Comparison of ENCODE assay signal across 8 mouse cellular contexts in genomic region chr13:49271831-49272765, GRCm38 (mm10). TPM values are rescaled to one million over a fixed set of nuclear protein-coding genes. Genes with fewer than 3 reads are reported as not detected.
DNase-seq lines count a peak whose midpoint lies in the region; ATAC-seq and TF ChIP-seq lines count a peak whose summit lies in the region.

No protein-coding gene starts in this region.

- peak; percentile 57 for TF ChIP-seq CTCF in liver, postnatal 0 days (IDR thresholded peaks at IDR 0.05; ENCODE audit: low read depth)
- TF ChIP-seq CTCF in stomach, postnatal 0 days (IDR thresholded peaks at IDR 0.05; ENCODE audit: low read depth): peak; percentile 58

- WGBS in liver, postnatal 0 days (ENCODE audit: insufficient replicate concordance): 29% methylated on average over 5 of the region's 5 CpGs
- 56% methylated on average over 5 of the region's 5 CpGs for WGBS in stomach, postnatal 0 days
- 65% methylated on average over 5 of the region's 5 CpGs for WGBS in midbrain, embryonic 16.5 days

- H3K36me3 ChIP-seq in liver, postnatal 0 days (replicated peaks; ENCODE audit: insufficient read depth, low read length): peaks cover 4% of the 10 kb centered on the region; the same call in 1 of the 2 replicates
- H3K36me3 ChIP-seq in stomach, postnatal 0 days (ENCODE audit: control insufficient read depth, insufficient read depth, low read length): no peaks in the 10 kb centered on the region
- H3K36me3 ChIP-seq in midbrain, embryonic 16.5 days (ENCODE audit: control insufficient read depth, insufficient read depth, low read length): no peaks in the 10 kb centered on the region; the same call in 1 of the 2 replicates

- H3K27ac ChIP-seq in liver, postnatal 0 days (ENCODE audit: low read depth): peak overlapping the region; percentile 69
- no peak overlapping the region for H3K27ac ChIP-seq in stomach, postnatal 0 days (replicated peaks)
- no peak overlapping the region for H3K27ac ChIP-seq in midbrain, embryonic 16.5 days (ENCODE audit: low read length)

- no peak for DNase-seq in frontal cortex, postnatal 14 days (ENCODE audit: low spot score in 2 of 2)
- peak; percentile 33 to 49 for DNase-seq in right cerebral cortex, adult 2 months (ENCODE audit: low spot score in 2 of 2)
- no peak for DNase-seq in right cerebral cortex, postnatal 10 days (ENCODE audit: low spot score in 2 of 2)
- peak; percentile 55 for DNase-seq in liver, postnatal 0 days
- DNase-seq in stomach, postnatal 0 days (ENCODE audit: low spot score): peak; percentile 46
- no peak for DNase-seq in retina, postnatal 1 day

- peak; percentile 95 for ATAC-seq in frontal cortex, adult (ENCODE audit: low TSS enrichment)
- ATAC-seq in liver, postnatal 0 days: peak; percentile 75
- ATAC-seq in stomach, postnatal 0 days (ENCODE audit: low FRiP score, low TSS enrichment): peak; percentile 73
- no peak for ATAC-seq in midbrain, embryonic 16.5 days

- H3K4me2 ChIP-seq in liver, postnatal 0 days (ENCODE audit: low read depth, low read length): no peak overlapping the region
- H3K4me2 ChIP-seq in stomach, postnatal 0 days (replicated peaks; ENCODE audit: low read depth): no peak overlapping the region
- no peak overlapping the region for H3K4me2 ChIP-seq in midbrain, embryonic 16.5 days (ENCODE audit: low read length)

- H3K9me3 ChIP-seq in liver, postnatal 0 days (ENCODE audit: low read length): no peaks in the 10 kb centered on the region
- H3K9me3 ChIP-seq in stomach, postnatal 0 days (ENCODE audit: control insufficient read depth, low read length): no peaks in the 10 kb centered on the region
- no peaks in the 10 kb centered on the region for H3K9me3 ChIP-seq in midbrain, embryonic 16.5 days (replicated peaks; ENCODE audit: control insufficient read depth, low read length, poor library complexity, severe bottlenecking)

- no peak for TF ChIP-seq EP300 in liver, postnatal 0 days (IDR thresholded peaks at IDR 0.05; ENCODE audit: low read depth)
- TF ChIP-seq EP300 in stomach, postnatal 0 days (optimal IDR thresholded peaks at IDR 0.05): no peak

- peaks cover 12% of the 10 kb centered on the region for H3K4me1 ChIP-seq in liver, postnatal 0 days (ENCODE audit: insufficient read depth)
- H3K4me1 ChIP-seq in stomach, postnatal 0 days (replicated peaks; ENCODE audit: control insufficient read depth, insufficient read depth): no peaks in the 10 kb centered on the region
- H3K4me1 ChIP-seq in midbrain, embryonic 16.5 days (ENCODE audit: control insufficient read depth, insufficient read depth, low read length): no peaks in the 10 kb centered on the region

- no peaks in the 10 kb centered on the region for H3K27me3 ChIP-seq in liver, postnatal 0 days (ENCODE audit: insufficient read depth, low read length)
- no peaks in the 10 kb centered on the region for H3K27me3 ChIP-seq in stomach, postnatal 0 days (ENCODE audit: control insufficient read depth, insufficient read depth, low read length)
- H3K27me3 ChIP-seq in midbrain, embryonic 16.5 days (ENCODE audit: control insufficient read depth, insufficient read depth, low read depth, low read length): no peaks in the 10 kb centered on the region

- no peak overlapping the region for H3K4me3 ChIP-seq in liver, postnatal 0 days (ENCODE audit: low read depth, low read length)
- H3K4me3 ChIP-seq in stomach, postnatal 0 days (ENCODE audit: low read depth, low read length): no peak overlapping the region
- no peak overlapping the region for H3K4me3 ChIP-seq in midbrain, embryonic 16.5 days (ENCODE audit: low read depth, low read length)

- no peak overlapping the region for H3K9ac ChIP-seq in liver, postnatal 0 days (replicated peaks)
- H3K9ac ChIP-seq in stomach, postnatal 0 days (ENCODE audit: low read length): no peak overlapping the region
- no peak overlapping the region for H3K9ac ChIP-seq in midbrain, embryonic 16.5 days (ENCODE audit: low read depth, low read length)

RNA-seq across cellular contexts. Expression of gene Susd3, which starts 23.6 kb away (rescaled TPM):
- 2.5 and 2.9 TPM in 2 replicates for polyA plus RNA-seq in liver, postnatal 0 days (2015; fragmentation: Nextera tagmentation; extraction: Ambion mirVana)
- 1.0 and 1.2 TPM in 2 replicates for polyA plus RNA-seq in stomach, postnatal 0 days (2015; fragmentation: Nextera tagmentation; extraction: Ambion mirVana)
- 0.38 and 0.68 TPM in 2 replicates for polyA plus RNA-seq in midbrain, embryonic 16.5 days (2015; fragmentation: Nextera tagmentation; extraction: Ambion mirVana)

RNA-seq across cellular contexts. Expression of gene Fgd3, which starts 48.0 kb away (rescaled TPM):
- polyA plus RNA-seq in liver, postnatal 0 days (2015; fragmentation: Nextera tagmentation; extraction: Ambion mirVana): 0.57 and 0.62 TPM in 2 replicates
- 0.23 and 0.25 TPM in 2 replicates for polyA plus RNA-seq in stomach, postnatal 0 days (2015; fragmentation: Nextera tagmentation; extraction: Ambion mirVana)
- polyA plus RNA-seq in midbrain, embryonic 16.5 days (2015; fragmentation: Nextera tagmentation; extraction: Ambion mirVana): 2.7 and 3.2 TPM in 2 replicates

RNA-seq across cellular contexts. Expression of gene Card19, which starts 56.3 kb away (rescaled TPM):
- polyA plus RNA-seq in liver, postnatal 0 days (2015; fragmentation: Nextera tagmentation; extraction: Ambion mirVana): 31.8 and 32.3 TPM in 2 replicates
- 83.5 and 86.2 TPM in 2 replicates for polyA plus RNA-seq in stomach, postnatal 0 days (2015; fragmentation: Nextera tagmentation; extraction: Ambion mirVana)
- polyA plus RNA-seq in midbrain, embryonic 16.5 days (2015; fragmentation: Nextera tagmentation; extraction: Ambion mirVana): 26.5 and 27.6 TPM in 2 replicates

Comparison
In these comparisons a context has a peak if more than half of its experiments do, and no peak if none do; other contexts are left out.
1. DNase-seq: peak in right cerebral cortex, adult 2 months (2 of 2), liver, postnatal 0 days (single experiment) and stomach, postnatal 0 days (single experiment); none in frontal cortex, postnatal 14 days (0 of 2), right cerebral cortex, postnatal 10 days (0 of 2) and retina, postnatal 1 day (single experiment).